Comparison of ENCODE assay signal across 8 mouse cellular contexts in the genomic region with DNA sequence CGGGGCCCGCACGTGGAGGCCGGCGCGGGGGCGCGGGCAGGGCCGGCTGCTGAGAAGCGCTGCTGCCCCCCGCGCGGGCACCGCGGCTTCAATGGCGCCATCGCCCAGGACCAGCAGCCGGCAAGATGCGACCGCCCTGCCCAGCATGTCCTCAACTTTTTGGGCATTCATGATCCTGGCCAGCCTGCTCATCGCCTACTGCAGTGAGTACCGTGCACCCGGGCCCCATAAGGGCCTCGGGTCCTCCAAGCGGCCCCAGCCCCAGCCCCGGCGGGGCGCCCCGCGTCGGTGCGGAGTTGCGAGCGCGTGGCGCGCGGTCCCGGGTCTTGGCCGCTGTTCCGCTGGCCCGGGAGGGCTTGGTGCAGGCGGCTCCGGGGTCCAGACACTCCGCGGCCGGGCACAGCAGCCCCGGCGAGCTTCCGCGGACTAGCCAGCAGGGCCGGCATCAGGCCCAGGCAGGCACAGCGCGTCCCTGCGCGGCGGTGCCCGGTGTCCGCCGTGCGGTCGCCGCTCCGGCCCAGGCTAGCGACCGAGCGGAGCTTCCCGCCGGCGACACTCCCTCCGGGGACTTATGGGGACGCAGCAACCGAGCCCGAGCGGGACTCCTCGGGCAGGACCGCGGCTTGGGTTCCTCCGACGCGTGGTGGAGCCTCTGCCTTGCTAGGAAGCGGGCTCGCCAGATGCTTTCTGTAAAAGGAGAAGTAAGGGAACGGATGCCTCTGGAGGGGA. TPM values are rescaled to one million over a fixed set of nuclear protein-coding genes. Genes with fewer than 3 reads are reported as not detected.
A peak's percentile ranks its signal among the peaks of the same experiment; 100 is the strongest.
DNase-seq lines count a peak whose midpoint lies in the region; ATAC-seq and TF ChIP-seq lines count a peak whose summit lies in the region.

No protein-coding gene starts in this region.

- ATAC-seq in embryonic facial prominence, embryonic 12.5 days (ENCODE audit: insufficient number of reproducible peaks, insufficient read depth, low FRiP score, low TSS enrichment), result peak; percentile 66
- ATAC-seq in liver, embryonic 15.5 days (ENCODE audit: insufficient read depth), result 0 out of 2 replicates have a peak, but pooled peaks have one; percentile 37
- no peak for ATAC-seq in inflammation-experienced regulatory T-cells, adult 6 months

- no peak overlapping the region for H3K4me3 ChIP-seq in heart, adult 2 months
- peak overlapping the region; percentile 53 for H3K4me3 ChIP-seq in embryonic facial prominence, embryonic 12.5 days
- peak overlapping the region; percentile 79 for H3K4me3 ChIP-seq in hindbrain, embryonic 10.5 days
- 0 out of 2 replicates have a peak overlapping the region, but pooled peaks have one; percentile 2 for H3K4me3 ChIP-seq in liver, embryonic 15.5 days (replicated peaks)

- no peak for TF ChIP-seq CTCF in heart, adult 2 months (IDR thresholded peaks at IDR 0.05)

- intact Hi-C loops in heart, adult 2 months (cut with DNase I), result loop anchor here (10.0 kb wide), 3 partner anchors 180 to 1300 kb away; no protein-coding TSS in a partner anchor

- peak overlapping the region; percentile 95 for H3K4me2 ChIP-seq in embryonic facial prominence, embryonic 12.5 days (replicated peaks)
- H3K4me2 ChIP-seq in liver, embryonic 15.5 days, result peak overlapping the region; percentile 44

- TF ChIP-seq POLR2A in heart, adult 2 months (IDR thresholded peaks at IDR 0.05; ENCODE audit: insufficient read depth, low read depth, low read length), result no peak

- 1% methylated on average over 81 of the region's 84 CpGs for WGBS in heart, adult 2 months
- WGBS in embryonic facial prominence, embryonic 12.5 days, result under 1% methylated on average over 78 of the region's 84 CpGs
- WGBS in hindbrain, embryonic 10.5 days, result under 1% methylated on average over 84 of the region's 84 CpGs
- 2% methylated on average over 82 of the region's 84 CpGs for WGBS in liver, embryonic 15.5 days (ENCODE audit: insufficient replicate concordance)

- no peak overlapping the region for H3K9ac ChIP-seq in heart, adult 2 months (ENCODE audit: low read depth, low read length)
- peak overlapping the region; percentile 67 for H3K9ac ChIP-seq in embryonic facial prominence, embryonic 12.5 days
- no peak overlapping the region for H3K9ac ChIP-seq in liver, embryonic 15.5 days

- H3K27ac ChIP-seq in heart, adult 2 months, result no peak overlapping the region
- H3K27ac ChIP-seq in embryonic facial prominence, embryonic 12.5 days, result no peak overlapping the region
- H3K27ac ChIP-seq in hindbrain, embryonic 10.5 days, result peak overlapping the region; percentile 93
- H3K27ac ChIP-seq in liver, embryonic 15.5 days (replicated peaks), result no peak overlapping the region

- no peaks in the 10 kb centered on the region for H3K79me2 ChIP-seq in heart, adult 2 months (replicated peaks; ENCODE audit: control insufficient read depth, insufficient read depth, low read length)

- H3K9me3 ChIP-seq in embryonic facial prominence, embryonic 12.5 days, result no peaks in the 10 kb centered on the region
- no peaks in the 10 kb centered on the region for H3K9me3 ChIP-seq in hindbrain, embryonic 10.5 days
- H3K9me3 ChIP-seq in liver, embryonic 15.5 days (replicated peaks), result no peaks in the 10 kb centered on the region

- DNase-seq in heart, adult 2 months, result peak; percentile 7 to 22
- no peak for DNase-seq in heart, adult 18-20 months
- DNase-seq in ZHBTc4 (ENCODE audit: low read depth, low spot score), result peak; percentile 70
- DNase-seq in hindbrain, embryonic 10.5 days (ENCODE audit: low spot score), result peak; percentile 75
- DNase-seq in retina, embryonic 14.5 days (ENCODE audit: low spot score), result peak; percentile 60

- no peaks in the 10 kb centered on the region for H3K36me3 ChIP-seq in heart, adult 2 months (ENCODE audit: control insufficient read depth, insufficient read depth, low read length)
- H3K36me3 ChIP-seq in embryonic facial prominence, embryonic 12.5 days, result no peaks in the 10 kb centered on the region
- H3K36me3 ChIP-seq in hindbrain, embryonic 10.5 days, result no peaks in the 10 kb centered on the region
- H3K36me3 ChIP-seq in liver, embryonic 15.5 days (replicated peaks), result no peaks in the 10 kb centered on the region

- TF ChIP-seq EP300 in heart, adult 2 months (IDR thresholded peaks at IDR 0.05; ENCODE audit: insufficient read depth, low read depth, low read length), result no peak

- H3K4me1 ChIP-seq in heart, adult 2 months (ENCODE audit: control insufficient read depth, insufficient read depth, low read length), result no peaks in the 10 kb centered on the region
- 0 out of 2 replicates have a peak, but pooled peaks cover 3% of the 10 kb centered on the region for H3K4me1 ChIP-seq in embryonic facial prominence, embryonic 12.5 days
- peaks cover 60% of the 10 kb centered on the region for H3K4me1 ChIP-seq in hindbrain, embryonic 10.5 days (replicated peaks)
- H3K4me1 ChIP-seq in liver, embryonic 15.5 days (replicated peaks), result no peaks in the 10 kb centered on the region; the same call in 1 of the 2 replicates

- H3K27me3 ChIP-seq in heart, adult 2 months (ENCODE audit: control insufficient read depth, insufficient read depth, low read length), result peaks cover 11% of the 10 kb centered on the region
- peaks cover 57% of the 10 kb centered on the region for H3K27me3 ChIP-seq in embryonic facial prominence, embryonic 12.5 days
- H3K27me3 ChIP-seq in hindbrain, embryonic 10.5 days (ENCODE audit: insufficient read depth, poor library complexity, severe bottlenecking), result peaks cover 30% of the 10 kb centered on the region
- H3K27me3 ChIP-seq in liver, embryonic 15.5 days, result peaks cover 63% of the 10 kb centered on the region

RNA-seq across cellular contexts. Expression of gene Fam19a5, which starts 0.5 kb away (rescaled TPM):
- total RNA-seq in heart, adult 2 months (2021), result 1 to 10 TPM; 3.5 to 5.0 TPM
- polyA plus RNA-seq in heart, adult 2 months (2012; rRNA removed), result 3.9 and 4.2 TPM in 2 replicates
- total RNA-seq in heart, adult 18-20 months (2021), result 1 to 10 TPM; 4.5 TPM
- polyA plus RNA-seq in embryonic facial prominence, embryonic 12.5 days (2016; fragmentation: Nextera tagmentation; extraction: Ambion mirVana), result 5.0 and 5.6 TPM in 2 replicates
- 6.4 and 8.2 TPM in 2 replicates for polyA plus RNA-seq in hindbrain, embryonic 10.5 days (2016; fragmentation: Nextera tagmentation; extraction: Ambion mirVana)
- 0.09 TPM in 1 of 2 replicates, not detected in the other for polyA plus RNA-seq in liver, embryonic 15.5 days (2015; fragmentation: Nextera tagmentation; extraction: Ambion mirVana)
- not detected for polyA plus RNA-seq in inflammation-experienced regulatory T-cells, adult 6 months (2017; shearing (Covaris generic))

Comparison
In these comparisons a context has a peak if more than half of its experiments do, and no peak if none do; other contexts are left out.
1. DNase-seq: peak in heart, adult 2 months (2 of 2), ZHBTc4 (single experiment), hindbrain, embryonic 10.5 days (single experiment) and retina, embryonic 14.5 days (single experiment); none in heart, adult 18-20 months (0 of 2).